Mouse (Mus musculus): Measurements from ENCODE around the gene Ninj2. TPM values are rescaled to one million over a fixed set of nuclear protein-coding genes. Genes with fewer than 3 reads are reported as not detected.

Ninj2 gene
- total and polyA plus RNA-seq, 3 experiments: not detected

- peak; percentile 65 for DNase-seq (ENCODE audit: low spot score)
- Histone ChIP-seq H3K36me3 (replicated peaks) (no peaks in the 10 kb centered on the region), H3K9me3 (replicated peaks) (no peaks in the 10 kb centered on the region), H3K4me3 (ENCODE audit: low read depth, low read length) (peak overlapping the region; percentile 46; the same call in 1 of the 2 replicates), H3K27me3 (ENCODE audit: insufficient read depth, low read length) (peaks cover 21% of the 10 kb centered on the region), H3K4me1 (ENCODE audit: insufficient read depth, low read depth, low read length) (peaks cover 43% of the 10 kb centered on the region)
- peak; percentile 96 for ATAC-seq (ENCODE audit: extremely low read depth, insufficient number of reproducible peaks, low FRiP score, poor library complexity, severe bottlenecking)
- TF ChIP-seq GATA2 (IDR thresholded peaks at IDR 0.05; ENCODE audit: borderline replicate concordance, low read depth, low read length): no peak
- no peak for TF ChIP-seq POLR2AphosphoS5 (IDR thresholded peaks at IDR 0.05; ENCODE audit: insufficient replicate concordance, low read depth, low read length)
- peak; percentile 83 for TF ChIP-seq TAL1 (conservative IDR thresholded peaks at IDR 0.05; ENCODE audit: low read depth, low read length)
Observed at GRCm38 (mm10) chr6:120174602-120175115, 81.5 kb downstream of the Ninj2 start.

- no peaks in the 10 kb centered on the region for H3K36me3 ChIP-seq (replicated peaks)
- H3K4me3 ChIP-seq (ENCODE audit: low read depth, low read length): no peak overlapping the region
- ATAC-seq (ENCODE audit: extremely low read depth, insufficient number of reproducible peaks, low FRiP score, poor library complexity, severe bottlenecking) (no peak), DNase-seq (ENCODE audit: low spot score) (no peak)
- H3K4me1 ChIP-seq (ENCODE audit: insufficient read depth, low read depth, low read length): peaks cover 50% of the 10 kb centered on the region
- no peaks in the 10 kb centered on the region for H3K9me3 ChIP-seq (replicated peaks)
- peaks cover 14% of the 10 kb centered on the region for H3K27me3 ChIP-seq (ENCODE audit: insufficient read depth, low read length)
- TF ChIP-seq GATA2 (IDR thresholded peaks at IDR 0.05; ENCODE audit: borderline replicate concordance, low read depth, low read length): no peak
- TF ChIP-seq POLR2AphosphoS5 (IDR thresholded peaks at IDR 0.05; ENCODE audit: insufficient replicate concordance, low read depth, low read length): no peak
Observed at GRCm38 (mm10) chr6:120175650-120176049, 82.5 kb downstream of the Ninj2 start.

- peaks cover 4% of the 10 kb centered on the region; the same call in 1 of the 2 replicates for H3K27me3 ChIP-seq (ENCODE audit: insufficient read depth, low read length)
- peaks cover 33% of the 10 kb centered on the region for H3K4me1 ChIP-seq (ENCODE audit: insufficient read depth, low read depth, low read length)
- no peak overlapping the region for H3K4me3 ChIP-seq (ENCODE audit: low read depth, low read length)
- no peaks in the 10 kb centered on the region for H3K36me3 ChIP-seq (replicated peaks)
- DNase-seq (ENCODE audit: low spot score) (no peak), ATAC-seq (ENCODE audit: extremely low read depth, insufficient number of reproducible peaks, low FRiP score, poor library complexity, severe bottlenecking) (no peak)
- no peak for TF ChIP-seq TAL1 (conservative IDR thresholded peaks at IDR 0.05; ENCODE audit: low read depth, low read length)
- TF ChIP-seq POLR2AphosphoS5 (IDR thresholded peaks at IDR 0.05; ENCODE audit: insufficient replicate concordance, low read depth, low read length): no peak
- TF ChIP-seq GATA2 (IDR thresholded peaks at IDR 0.05; ENCODE audit: borderline replicate concordance, low read depth, low read length): no peak
- TF ChIP-seq CTCF (IDR thresholded peaks at IDR 0.05; ENCODE audit: low read depth, low read length): no peak
- TF ChIP-seq GATA1 (IDR thresholded peaks at IDR 0.05; ENCODE audit: borderline replicate concordance, low read length): no peak
- no peaks in the 10 kb centered on the region for H3K9me3 ChIP-seq (replicated peaks)
Observed at GRCm38 (mm10) chr6:120179044-120179755, 86.0 kb downstream of the Ninj2 start.

GRCm38 (mm10) chr6:120179756-120180206 is 86.6 kb downstream of the Ninj2 start:
- ATAC-seq (ENCODE audit: extremely low read depth, insufficient number of reproducible peaks, low FRiP score, poor library complexity, severe bottlenecking) (no peak), DNase-seq (ENCODE audit: low spot score) (no peak)
- TF ChIP-seq GATA2 (IDR thresholded peaks at IDR 0.05; ENCODE audit: borderline replicate concordance, low read depth, low read length) (no peak), CTCF (IDR thresholded peaks at IDR 0.05; ENCODE audit: low read depth, low read length) (no peak), POLR2AphosphoS5 (IDR thresholded peaks at IDR 0.05; ENCODE audit: insufficient replicate concordance, low read depth, low read length) (no peak), TAL1 (conservative IDR thresholded peaks at IDR 0.05; ENCODE audit: low read depth, low read length) (no peak), GATA1 (IDR thresholded peaks at IDR 0.05; ENCODE audit: borderline replicate concordance, low read length) (no peak)
- Histone ChIP-seq H3K36me3 (replicated peaks) (no peaks in the 10 kb centered on the region), H3K4me3 (ENCODE audit: low read depth, low read length) (no peak overlapping the region), H3K27me3 (ENCODE audit: insufficient read depth, low read length) (peaks cover 4% of the 10 kb centered on the region; the same call in 1 of the 2 replicates), H3K9me3 (replicated peaks) (no peaks in the 10 kb centered on the region), H3K4me1 (ENCODE audit: insufficient read depth, low read depth, low read length) (peaks cover 27% of the 10 kb centered on the region)

GRCm38 (mm10) chr6:120180492-120180891 is 87.3 kb downstream of the Ninj2 start:
- Histone ChIP-seq H3K4me1 (ENCODE audit: insufficient read depth, low read depth, low read length) (peaks cover 26% of the 10 kb centered on the region), H3K36me3 (replicated peaks) (no peaks in the 10 kb centered on the region), H3K27me3 (ENCODE audit: insufficient read depth, low read length) (peaks cover 4% of the 10 kb centered on the region; the same call in 1 of the 2 replicates), H3K9me3 (replicated peaks) (no peaks in the 10 kb centered on the region), H3K4me3 (ENCODE audit: low read depth, low read length) (no peak overlapping the region)
- DNase-seq (ENCODE audit: low spot score) (no peak), ATAC-seq (ENCODE audit: extremely low read depth, insufficient number of reproducible peaks, low FRiP score, poor library complexity, severe bottlenecking) (no peak)
- TF ChIP-seq TAL1 (conservative IDR thresholded peaks at IDR 0.05; ENCODE audit: low read depth, low read length): no peak
- no peak for TF ChIP-seq GATA2 (IDR thresholded peaks at IDR 0.05; ENCODE audit: borderline replicate concordance, low read depth, low read length)
- no peak for TF ChIP-seq POLR2AphosphoS5 (IDR thresholded peaks at IDR 0.05; ENCODE audit: insufficient replicate concordance, low read depth, low read length)
- no peak for TF ChIP-seq GATA1 (IDR thresholded peaks at IDR 0.05; ENCODE audit: borderline replicate concordance, low read length)
- no peak for TF ChIP-seq CTCF (IDR thresholded peaks at IDR 0.05; ENCODE audit: low read depth, low read length)

GRCm38 (mm10) chr6:120182160-120182559 is 89.0 kb downstream of the Ninj2 start:
- DNase-seq (ENCODE audit: low spot score) (no peak), ATAC-seq (ENCODE audit: extremely low read depth, insufficient number of reproducible peaks, low FRiP score, poor library complexity, severe bottlenecking) (no peak)
- H3K4me1 ChIP-seq (ENCODE audit: insufficient read depth, low read depth, low read length): peaks cover 30% of the 10 kb centered on the region
- no peak overlapping the region for H3K4me3 ChIP-seq (ENCODE audit: low read depth, low read length)
- no peaks in the 10 kb centered on the region for H3K36me3 ChIP-seq (replicated peaks)
- no peak for TF ChIP-seq POLR2AphosphoS5 (IDR thresholded peaks at IDR 0.05; ENCODE audit: insufficient replicate concordance, low read depth, low read length)
- TF ChIP-seq CTCF (IDR thresholded peaks at IDR 0.05; ENCODE audit: low read depth, low read length): no peak
- no peak for TF ChIP-seq GATA1 (IDR thresholded peaks at IDR 0.05; ENCODE audit: borderline replicate concordance, low read length)
- no peak for TF ChIP-seq GATA2 (IDR thresholded peaks at IDR 0.05; ENCODE audit: borderline replicate concordance, low read depth, low read length)
- TF ChIP-seq TAL1 (conservative IDR thresholded peaks at IDR 0.05; ENCODE audit: low read depth, low read length): no peak
- H3K27me3 ChIP-seq (ENCODE audit: insufficient read depth, low read length): peaks cover 11% of the 10 kb centered on the region; the same call in 1 of the 2 replicates
- no peaks in the 10 kb centered on the region for H3K9me3 ChIP-seq (replicated peaks)

Data from G1E (cell line).